Mouse (Mus musculus): ENCODE results near the gene Unc119b.
"Not testable (repeated sequence)": the region's sequence is repeated elsewhere in the genome, so short reads cannot be mapped to it uniquely, and the experiment has no call there.

Unc119b gene

GRCm38 (mm10) chr5:115134234-115135165, at the start of gene Unc119b:
Unc119b (minus strand) TSS chr5:115134975.
- peak; percentile 90 for DNase-seq

DNA sequence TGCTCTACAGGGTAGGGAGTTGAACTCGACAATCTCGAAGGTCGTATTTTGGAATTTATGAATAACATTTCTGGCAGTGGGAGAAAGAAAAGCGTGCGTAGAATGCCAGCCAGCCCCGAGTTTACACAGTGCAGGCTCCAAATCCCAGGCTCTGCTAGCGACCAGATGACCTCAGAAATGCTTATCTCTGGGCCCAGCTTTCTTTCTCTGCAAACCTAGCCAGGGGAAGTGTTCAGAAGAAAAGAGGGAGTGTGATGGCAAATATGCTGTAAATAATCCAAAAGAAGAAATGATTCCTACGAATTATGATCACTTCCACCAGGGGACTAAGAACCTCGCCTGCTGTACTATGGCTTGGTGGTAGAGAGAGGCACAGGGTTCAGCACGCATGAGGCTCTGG, 48.7 kb upstream of the Unc119b start:
- DNase-seq: no peak

GRCm38 (mm10) chr5:115182925-115183324, 48.1 kb upstream of the Unc119b start:
- DNase-seq: no peak

DNA sequence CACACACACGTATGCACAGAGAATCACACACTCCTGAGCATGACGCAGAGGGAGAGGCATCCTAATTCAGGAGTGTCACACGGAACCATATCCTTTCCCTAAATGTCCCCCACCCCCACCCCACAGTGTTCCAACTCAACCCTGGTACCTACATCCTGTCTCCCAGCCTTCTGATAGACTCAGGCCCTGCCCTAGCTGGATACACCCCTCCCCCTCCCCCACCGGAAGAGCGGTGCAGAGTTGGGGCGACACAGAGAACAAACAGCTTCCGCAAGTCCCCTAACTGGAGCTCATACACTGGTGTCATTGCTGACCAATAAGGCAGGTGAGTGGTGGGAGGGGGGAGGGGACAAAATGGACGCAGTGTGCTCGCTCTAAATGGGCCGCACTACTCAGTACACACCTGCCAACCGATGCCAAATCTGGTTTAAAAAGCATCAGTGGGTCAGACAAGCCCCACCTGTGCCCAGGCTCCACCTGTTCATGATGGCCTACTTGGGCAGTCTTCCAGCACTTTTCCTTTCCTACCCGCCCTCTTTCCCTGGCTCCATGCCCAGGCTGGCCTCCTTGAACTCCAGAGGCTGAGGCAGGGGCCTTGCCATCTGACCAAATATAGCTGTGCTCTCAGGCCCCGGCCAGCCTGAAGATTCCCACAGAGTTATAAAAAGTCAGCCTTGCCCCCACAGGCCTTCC, 46.6 kb upstream of the Unc119b start:
- DNase-seq: peak; percentile 53

DNA sequence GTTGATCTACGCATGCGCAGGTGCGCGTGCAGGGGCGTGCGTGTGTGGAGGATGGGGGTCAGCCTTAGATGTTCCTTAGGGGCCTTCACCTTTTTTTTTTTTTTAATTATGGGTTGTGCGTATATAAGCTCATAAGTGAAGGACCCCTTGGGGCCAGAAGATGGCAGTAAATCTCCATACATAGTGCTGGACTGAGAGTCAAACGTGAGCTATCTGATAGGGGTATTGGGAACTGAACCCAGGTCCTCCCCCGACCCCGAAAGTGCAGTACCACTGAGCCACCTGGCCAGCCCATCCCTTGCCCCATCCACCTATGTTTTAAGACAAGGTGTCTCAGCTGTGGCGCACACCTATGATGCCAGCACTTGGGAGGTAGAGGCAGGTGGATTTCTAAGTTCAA, 44.8 kb upstream of the Unc119b start:
- DNase-seq: no peak

DNA sequence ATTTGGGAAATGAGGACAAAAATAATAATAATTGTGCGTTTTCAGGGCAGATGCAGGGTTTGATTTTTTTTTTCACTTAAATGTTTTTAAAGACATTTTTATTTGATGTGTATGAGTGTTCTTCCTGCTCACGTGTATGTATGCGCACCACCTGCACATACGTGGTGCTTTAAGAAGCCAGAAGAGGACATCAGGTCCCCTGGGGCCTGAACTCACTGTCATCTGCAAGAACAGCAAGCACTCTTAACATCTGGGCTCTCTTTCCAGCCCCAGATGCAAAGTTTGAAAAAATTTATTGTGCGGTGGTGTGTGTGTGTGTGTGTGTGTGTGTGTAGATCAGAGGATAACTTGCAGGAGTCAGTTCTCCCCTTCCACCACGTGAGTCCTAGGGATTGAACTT, 43.1 kb upstream of the Unc119b start:
- no peak for DNase-seq

DNA sequence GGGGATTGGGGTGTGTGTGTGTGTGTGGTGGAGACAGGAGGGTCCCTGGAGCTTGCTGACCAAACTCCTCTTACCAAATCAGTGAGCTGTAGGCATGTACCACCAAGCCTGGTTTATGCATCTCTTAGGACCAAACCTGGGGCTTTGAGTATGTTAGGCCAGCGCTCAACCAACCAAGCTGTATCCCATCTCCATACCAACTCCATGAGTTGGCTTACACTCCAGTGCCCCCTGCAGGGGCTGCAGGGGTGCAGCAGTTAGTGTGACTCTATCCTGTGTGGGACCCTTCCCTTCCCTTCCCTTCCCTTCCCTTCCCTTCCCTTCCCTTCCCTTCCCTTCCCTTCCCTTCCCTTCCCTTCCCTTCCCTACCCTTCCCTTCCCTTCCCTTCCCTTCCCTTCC, 39.8 kb upstream of the Unc119b start:
- DNase-seq: no peak

GRCm38 (mm10) chr5:115170150-115170549, 35.4 kb upstream of the Unc119b start:
- DNase-seq: peak; percentile 76

DNA sequence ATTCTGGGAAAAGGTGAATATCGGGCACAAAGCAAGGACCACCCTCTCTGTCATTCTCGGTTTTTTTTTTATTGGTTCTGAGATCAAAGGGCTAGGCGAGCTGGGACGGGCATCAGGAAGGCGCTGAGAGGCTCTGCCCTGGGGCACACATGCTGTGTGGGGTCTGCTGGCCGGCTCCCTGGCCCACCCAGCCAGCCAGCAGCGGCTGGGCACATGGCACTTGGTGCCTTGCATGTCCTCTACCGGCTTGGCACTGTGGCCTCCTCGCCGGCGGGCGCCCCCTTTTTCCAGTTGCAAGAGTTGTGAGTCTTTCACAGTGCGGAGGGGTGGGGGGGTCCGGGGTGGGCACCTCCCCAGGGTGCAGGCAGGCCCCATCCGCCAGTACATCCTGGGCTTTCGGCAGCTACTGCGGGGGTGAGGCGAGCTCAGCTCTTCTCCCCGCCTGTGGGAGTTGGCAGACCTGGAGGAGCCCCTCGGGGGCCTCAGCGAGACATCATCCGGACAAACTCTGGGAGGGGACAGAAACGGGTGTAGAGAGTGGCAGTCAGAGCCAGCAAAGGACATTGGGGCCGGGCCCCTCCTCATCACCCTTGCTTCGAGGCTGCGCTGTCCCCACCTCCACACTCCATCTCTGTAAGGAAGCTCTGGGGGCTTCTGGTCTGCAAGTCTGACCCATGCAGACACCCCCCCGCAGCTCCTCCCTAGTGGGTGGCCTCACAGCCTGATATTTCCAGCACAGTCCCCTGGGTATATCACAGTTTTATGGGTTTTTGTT, 34.1 kb upstream of the Unc119b start:
- DNase-seq: no peak

DNA sequence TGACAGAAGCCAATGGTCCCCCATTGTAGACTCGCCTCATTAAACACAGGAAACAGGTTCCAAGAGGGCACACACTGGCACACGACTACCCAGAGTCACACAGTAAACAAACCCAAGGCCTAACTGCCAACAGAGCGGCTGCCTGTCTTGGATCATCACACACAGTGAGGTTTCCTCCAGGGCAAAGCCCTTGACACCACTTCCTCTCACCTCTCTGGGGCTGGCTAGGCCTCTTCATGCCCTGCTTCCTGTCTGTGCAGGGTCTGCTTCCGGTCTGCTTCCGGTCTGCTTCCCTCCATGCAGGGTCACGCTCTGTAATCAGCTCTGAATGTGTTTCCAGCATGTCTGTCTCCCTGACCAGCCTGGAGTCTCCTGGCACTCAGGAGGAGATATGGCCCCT, 32.6 kb upstream of the Unc119b start:
- DNase-seq: peak; percentile 60

DNA sequence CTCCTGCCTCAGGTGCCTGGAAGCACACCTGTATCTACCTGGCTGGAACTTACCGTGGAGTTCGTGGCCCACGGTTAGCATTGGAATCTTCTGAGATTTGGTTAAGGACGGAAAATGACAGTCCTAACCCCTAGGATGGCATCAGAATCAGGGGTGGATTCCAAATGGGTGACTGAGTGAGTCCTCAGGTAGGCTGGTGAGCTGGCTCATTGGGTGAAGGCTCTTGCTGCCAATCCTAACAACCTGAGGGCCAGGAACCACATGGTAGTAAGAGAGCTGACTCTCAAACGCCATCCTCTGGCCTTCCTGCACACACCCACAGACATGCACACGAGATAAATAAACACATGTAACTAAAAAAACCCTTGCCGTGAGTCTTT, 32.0 kb upstream of the Unc119b start:
- no peak for DNase-seq

- DNase-seq: peak; percentile 50
Measured at GRCm38 (mm10) chr5:115165895-115166814, 31.4 kb upstream of the Unc119b start.

GRCm38 (mm10) chr5:115165351-115165750, 30.6 kb upstream of the Unc119b start:
- DNase-seq: no peak

DNA sequence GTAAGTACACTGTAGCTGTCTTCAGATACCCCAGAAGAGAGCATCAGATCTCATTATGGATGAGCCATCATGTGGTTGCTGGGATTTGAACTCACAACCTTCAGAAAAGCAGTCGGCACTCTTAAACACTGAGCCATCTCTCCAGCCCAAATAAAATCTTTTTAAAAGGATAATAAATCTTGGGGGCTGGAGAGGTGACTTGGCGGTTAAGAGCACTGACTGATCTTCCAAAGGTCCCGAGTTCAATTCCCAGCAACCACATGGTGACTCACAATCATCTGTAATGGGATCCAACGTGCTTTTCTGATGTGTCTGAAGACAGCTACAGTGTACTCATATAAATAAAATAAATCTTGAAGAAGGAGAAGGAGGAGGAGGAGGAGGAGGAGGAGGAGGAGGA, 29.7 kb upstream of the Unc119b start:
- not testable (repeated sequence) for DNase-seq

- peak; percentile 84 for DNase-seq
Measured at GRCm38 (mm10) chr5:115163563-115163962, 28.8 kb upstream of the Unc119b start.

GRCm38 (mm10) chr5:115161940-115162279, 27.1 kb upstream of the Unc119b start:
- not testable (repeated sequence) for DNase-seq

DNA sequence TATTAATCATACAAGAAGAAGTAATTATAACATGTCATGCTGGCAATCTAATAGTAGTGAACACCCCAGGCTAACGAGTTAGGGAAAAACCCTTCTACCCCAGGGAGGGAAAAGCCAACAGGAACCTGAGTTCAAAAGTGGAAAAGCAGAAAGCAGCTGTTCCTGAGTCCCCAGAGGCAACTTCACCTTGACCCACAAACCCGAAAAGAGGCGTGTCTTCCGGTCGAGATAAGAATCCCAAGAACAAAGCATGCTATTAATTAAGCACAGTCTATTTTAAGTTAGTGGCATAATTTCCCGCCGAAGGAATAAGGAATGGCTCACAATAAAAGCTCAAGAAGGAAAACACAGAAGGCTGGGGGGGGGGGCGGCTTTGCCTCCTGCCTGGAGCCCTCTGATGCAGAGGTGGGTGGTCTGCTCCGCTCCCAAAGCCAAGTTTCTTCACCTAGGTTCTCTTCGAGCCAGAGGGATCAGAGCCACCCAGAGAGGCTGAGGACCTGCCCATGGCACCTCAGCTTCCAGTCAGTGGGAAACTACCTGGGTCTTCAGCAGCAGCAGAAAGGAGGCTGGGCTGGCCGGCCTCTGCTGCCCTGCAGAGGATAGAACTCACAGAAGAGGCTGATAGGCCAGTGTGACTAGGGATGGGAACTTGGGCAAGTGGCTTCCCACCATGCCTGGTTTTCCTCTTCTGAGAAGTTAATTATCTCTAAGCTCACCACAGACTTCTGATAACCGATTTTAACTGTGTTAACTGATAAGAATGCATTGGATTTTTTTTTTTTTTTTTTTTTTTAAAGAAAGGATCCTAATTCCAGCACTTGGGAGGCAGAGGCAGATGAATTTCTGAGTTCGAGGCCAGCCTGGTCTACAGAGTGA, 26.5 kb upstream of the Unc119b start:
- no peak for DNase-seq

DNA sequence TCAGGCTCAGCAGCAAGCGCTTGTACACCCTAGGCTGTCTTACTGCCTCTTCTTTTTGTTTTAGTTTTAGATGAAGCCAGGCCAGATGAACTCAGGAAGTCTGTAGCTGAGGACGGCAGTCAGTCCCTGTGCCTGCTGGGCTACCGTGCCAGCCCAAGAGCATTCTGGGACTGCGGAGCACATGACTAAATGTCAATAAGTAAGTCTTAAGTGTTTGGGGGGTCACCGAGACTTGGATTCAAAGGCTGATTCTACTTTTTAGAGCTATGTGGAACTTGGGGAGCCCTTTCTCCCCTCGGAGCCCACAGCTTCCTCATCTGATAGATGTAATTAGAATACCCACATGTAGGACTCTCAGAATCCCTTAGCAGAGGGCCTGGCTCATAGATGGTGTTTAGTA, 25.9 kb upstream of the Unc119b start:
- DNase-seq: no peak

GRCm38 (mm10) chr5:115159165-115159564, 24.4 kb upstream of the Unc119b start:
- no peak for DNase-seq

DNA sequence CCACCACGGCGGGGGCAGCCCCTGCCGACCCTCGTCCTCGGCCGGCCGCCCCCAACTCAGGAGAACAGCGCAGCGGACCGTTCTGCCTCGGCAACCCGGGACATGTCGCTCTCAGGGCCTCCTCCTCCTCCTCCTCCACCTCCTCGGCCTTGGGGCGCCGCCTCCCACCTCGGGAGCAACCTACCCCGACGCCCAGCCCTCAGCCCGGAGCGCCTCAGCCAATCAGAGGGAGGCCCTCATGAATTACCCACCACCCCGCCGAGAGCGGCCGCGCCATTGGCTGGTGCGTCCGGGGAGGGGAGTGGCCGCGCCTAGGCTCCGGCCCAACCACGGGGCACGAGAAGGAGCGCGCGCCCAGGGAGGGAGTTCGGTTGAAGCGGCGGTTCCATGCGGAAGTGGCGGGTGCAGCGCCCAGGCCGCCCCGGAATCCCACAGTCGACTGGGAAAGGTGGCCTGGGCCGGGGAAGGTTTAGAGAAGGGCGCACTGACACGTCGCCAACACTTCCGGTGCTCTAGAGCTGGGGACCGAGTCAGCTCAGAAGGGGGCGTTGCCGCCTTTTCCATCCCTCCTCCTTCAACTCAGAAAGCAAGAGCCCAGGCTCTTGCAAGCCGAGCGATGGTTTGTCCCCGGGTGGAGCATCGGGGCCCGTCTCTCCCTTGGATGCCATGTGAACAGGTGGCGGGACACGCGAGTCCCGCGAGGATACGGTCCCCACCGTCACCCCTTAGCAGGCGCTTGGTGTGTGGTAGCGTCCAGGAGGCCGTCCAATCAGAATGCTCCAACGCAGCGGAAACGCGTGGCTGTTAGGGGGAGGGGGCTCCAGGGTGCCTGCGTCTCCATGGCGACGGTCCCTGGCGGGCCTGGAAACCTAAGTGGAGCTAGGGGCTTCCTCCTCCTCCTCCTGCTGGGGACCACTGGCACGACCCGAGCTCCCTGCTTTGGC, 23.5 kb upstream of the Unc119b start, which contains the start of gene Mlec:
Mlec (minus strand) TSS at position 140 of the 944 bp plus-strand sequence.
- DNase-seq: peak; percentile 99
